Mouse (Mus musculus) liver, adult (tissue): ENCODE measurements around the gene Prss48.

Source experiments
- GATA4 ChIP-seq: IDR thresholded peaks from 2 replicates; pipeline ENCODE4 v1.6.1; 2014; ENCODE audit warnings: mild to moderate bottlenecking, low read length; ENCODE audit not compliant: insufficient replicate concordance

Prss48 gene

DNA sequence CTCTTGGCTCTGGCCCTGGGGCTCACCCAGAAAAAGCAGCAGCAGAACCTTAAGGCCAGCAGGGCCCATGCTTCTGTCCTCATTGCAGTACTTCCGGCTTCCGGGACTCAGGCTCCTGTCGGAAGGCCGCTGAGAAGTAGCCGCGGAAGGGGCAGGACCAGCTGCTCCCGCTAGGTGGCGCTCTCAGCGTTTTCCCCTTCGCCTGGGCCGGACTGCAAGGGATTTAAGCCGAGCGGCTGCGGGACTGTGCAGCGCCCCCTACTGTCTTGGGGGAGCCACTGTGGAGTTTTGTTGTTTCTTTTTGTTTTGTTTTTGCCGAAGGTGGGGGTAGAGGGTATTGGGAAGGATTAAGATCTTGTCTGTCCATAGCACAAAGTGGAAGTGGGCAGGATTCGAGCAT lies at the start of gene Prss48:
TSS of gene Prss48 (minus strand) at position 69 of the 400 bp plus-strand sequence.
- TF ChIP-seq GATA4 = no peak

DNA sequence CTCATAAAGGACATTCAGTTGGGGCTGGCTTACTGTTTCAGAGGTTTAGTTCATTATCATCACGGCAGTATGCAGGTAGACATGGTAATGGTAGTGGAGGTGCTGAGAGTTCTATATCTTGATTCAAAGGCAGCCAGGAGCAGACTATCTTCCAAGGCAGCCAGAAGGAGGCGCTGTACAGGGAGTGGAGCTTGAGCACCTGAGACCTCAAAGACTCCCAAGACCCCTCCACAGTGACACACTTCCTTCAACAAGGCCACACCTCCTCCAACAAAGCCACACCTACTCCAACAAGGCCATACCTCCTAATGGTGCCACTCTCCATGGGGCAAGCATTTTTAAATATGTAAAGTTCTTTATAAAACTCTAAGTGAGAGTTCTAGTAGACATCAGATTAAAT lies 46.8 kb upstream of the Prss48 start:
- TF ChIP-seq GATA4 = no peak

- no peak for TF ChIP-seq GATA4
These were observed 45.6 kb upstream of the Prss48 start for GRCm38 (mm10) chr3:86047686-86048408.

DNA sequence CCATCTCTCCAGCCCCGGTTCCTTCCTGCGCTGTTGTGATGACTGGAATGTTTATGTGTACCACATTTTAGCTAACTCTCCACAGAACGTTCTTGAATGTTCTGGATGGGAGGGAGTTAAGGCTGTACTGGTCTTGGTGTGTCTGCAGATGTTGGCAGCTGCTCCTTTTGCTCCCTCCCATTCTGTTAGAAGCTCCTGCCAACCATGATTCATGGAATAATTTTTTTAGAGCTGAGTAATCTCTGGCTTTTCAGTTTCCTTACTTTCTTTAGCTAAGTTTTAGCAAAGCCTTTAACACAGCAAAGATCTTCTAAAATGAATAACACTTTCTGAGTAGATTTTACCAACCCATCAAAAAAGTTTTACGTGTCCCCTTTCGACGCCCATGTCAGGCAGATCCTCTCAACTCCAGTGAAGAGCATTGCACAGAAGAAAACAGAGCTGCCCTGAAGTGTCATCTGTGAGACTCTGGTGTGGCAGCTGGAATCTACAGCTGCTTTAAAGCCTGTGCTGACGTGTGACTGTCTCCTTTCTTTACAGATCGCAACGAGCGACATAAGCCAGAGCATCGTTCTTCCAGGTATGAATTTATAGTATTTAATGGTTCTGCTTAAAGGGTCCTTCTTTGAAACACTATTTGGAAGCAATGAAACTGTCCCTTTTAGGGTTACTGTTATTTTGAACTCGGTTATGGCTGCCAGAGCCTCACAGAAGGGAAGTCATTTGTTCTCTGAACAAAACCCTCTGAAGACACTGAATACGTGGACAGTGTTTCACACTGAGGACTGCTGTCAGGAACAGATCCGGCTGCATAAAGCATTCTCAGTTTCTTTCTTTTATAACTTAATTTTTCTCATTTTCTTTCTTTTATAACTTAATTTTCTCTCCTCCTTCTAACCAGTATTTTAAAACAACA lies 38.3 kb upstream of the Prss48 start:
- TF ChIP-seq GATA4 = no peak

DNA sequence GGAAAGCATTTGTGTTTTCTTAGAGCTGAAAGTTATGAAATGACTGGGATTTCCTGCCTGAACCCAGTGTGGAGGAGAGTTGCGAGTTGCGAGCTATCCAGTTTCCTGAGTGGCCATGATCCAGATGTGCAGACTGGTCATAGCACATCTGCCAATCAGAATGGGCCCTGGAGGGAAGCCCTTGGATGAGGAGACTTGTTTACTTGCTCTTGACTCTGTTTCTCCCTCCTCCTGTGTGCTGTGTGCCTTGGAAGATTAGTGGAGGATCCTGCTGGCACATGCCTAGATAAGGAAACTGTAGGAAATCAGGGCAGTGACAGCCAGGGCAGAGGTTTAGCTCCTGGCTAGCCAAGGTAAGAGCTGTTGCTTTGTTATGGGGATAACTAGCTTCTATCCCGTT lies 36.4 kb upstream of the Prss48 start:
- no peak for TF ChIP-seq GATA4

DNA sequence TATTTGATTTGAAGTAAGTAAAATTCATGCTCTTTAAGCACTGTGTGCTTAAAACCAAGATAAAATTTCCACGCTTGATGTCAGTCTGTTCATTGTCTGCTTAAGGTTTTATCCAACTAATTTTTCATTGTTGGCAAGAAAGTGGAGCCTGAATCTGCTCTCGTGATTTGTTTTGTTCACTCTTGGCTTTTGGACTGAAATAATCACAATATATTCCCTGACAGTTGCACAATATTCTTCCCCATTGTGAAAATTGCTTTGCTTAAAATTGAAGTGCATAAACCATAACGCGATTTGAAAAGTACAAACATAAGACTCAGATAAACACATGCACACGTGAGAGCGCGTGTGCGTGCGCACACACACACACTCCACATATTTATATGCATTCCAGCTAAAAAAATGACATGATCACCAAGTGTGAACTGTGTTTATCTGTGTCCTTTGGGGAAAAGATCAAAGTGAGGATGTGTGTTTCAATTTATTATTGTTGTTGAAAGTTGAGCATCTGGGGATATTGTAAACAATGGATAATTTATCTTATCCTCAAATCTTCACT lies 35.7 kb upstream of the Prss48 start:
- no peak for TF ChIP-seq GATA4

- no peak for TF ChIP-seq GATA4
These were observed 31.3 kb upstream of the Prss48 start for GRCm38 (mm10) chr3:86033455-86034090.

- no peak for TF ChIP-seq GATA4
These were observed 28.3 kb upstream of the Prss48 start for GRCm38 (mm10) chr3:86030566-86030965.

GRCm38 (mm10) chr3:86028658-86029375 lies 26.5 kb upstream of the Prss48 start:
- TF ChIP-seq GATA4 = no peak

DNA sequence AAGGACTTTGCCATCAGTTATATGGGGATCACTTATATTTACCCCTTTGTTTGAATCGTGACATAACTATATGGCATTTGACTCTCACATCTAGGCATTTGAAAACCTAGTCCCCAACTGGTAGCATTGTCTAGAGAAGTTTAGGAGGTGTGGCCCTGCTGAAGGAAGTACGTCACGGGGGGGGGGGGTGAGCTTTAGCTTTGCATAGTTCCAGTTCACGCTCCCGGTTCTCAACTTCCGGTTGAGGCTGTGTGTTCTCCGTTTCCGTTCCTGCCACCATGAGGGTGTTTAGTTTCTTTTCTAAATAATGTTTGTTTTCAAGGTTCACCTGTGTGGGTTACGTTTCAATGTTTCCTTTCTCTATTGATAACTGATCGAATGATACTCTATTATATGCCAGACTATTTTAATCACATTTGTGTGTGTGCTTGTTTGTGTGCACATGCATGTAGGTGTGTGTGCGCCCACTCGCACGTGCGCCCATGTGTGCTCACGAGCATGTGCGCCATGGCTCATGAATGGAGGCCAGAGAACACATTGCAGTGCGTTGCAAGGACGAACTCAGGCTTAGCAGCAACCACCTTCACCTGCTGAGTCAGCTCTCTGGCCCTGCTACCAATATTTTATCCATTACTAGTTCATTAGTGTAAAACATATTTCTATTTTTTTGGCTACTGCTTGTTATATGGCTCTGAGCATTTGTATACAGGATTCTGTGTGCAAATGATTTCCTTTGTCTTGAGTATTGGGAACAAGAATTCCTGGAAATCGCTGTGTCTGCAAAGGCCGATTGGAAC lies 23.2 kb upstream of the Prss48 start:
- no peak for TF ChIP-seq GATA4

DNA sequence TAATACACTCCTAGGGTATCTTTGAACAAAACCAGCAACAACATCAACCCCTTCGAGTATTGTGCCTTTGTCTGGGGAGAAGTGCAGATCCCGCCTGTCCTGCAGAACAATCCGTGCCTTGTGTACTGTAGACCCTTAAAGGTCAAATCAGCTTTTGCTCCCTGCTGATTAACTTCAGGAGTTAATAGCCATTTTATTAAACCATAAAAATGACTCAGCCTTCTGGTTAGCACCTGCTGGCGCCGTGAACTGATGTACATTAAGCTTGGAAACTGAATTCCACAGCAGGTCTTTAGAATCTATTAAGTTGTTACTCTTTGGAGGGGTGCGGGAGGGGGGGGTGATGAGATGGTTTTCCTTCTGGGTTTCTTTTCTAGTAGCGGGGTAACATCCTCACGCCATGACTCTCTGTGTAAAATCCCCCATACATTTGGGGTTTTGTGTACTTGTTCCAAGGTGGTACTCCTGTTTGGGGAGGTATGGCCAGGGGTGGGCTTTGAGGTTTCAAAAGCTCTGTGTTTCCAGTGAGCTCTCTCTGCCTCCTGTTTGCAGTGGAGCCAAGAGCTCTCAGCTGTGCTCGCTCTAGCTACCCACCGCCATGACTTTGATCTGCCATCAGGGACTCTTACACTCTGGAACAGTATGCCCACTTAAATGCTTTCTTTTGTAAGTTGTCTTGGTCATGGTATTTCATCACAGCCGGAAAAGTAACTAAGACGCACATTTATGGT lies 21.9 kb upstream of the Prss48 start:
- no peak for TF ChIP-seq GATA4

DNA sequence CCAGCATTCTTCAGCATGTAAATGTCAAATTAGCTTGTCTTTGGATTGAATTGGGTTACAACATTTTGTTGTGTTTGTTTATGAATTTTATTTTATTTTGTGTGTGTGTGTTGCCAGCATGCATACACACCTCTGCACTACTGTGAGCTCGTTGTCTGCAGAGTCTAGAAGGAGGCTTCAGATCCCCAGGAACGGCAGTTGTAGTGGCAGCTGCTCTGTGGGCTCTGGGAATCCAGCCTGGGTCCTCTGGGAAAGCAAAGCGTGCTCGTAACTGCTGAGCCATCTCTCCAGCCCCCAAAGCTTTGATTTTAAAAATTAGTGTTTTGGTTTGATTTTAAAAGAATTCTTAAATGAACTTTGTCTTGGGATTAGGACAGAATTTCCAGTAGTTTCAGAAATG lies 19.4 kb upstream of the Prss48 start:
- no peak for TF ChIP-seq GATA4

DNA sequence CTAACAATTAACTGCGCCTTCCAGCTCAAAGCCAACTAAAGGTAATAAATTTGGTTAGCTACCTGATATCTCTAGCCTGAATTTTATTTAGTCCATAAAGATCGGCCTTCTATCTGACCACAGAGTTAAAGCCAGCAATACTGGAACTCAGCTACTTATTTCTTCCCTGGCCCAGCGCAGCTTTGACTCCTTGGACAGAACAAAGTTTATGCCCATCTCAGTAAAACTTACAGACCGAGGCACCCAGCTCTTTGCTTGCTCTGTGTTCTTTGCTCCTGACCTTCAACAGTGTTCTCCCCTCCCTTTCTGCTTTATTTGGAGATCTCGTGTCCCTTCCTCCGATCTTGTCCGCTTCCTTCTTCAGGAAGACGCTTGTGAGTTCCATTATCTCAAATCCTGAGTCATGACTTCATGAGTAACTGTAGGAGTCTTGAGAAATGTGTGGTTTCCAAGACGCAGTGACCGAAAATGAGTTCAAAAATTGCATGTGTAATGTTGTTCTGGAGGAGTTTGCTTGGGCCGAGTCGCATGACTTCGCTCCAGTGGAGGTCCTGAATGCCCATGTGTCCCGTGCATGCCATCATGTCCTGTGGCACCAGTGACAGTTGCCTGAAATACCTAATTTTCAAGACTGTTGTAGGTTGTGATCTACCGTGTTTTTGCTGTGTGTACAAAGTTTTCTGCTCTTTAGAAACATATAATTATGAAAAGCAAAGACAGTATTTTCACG lies 18.8 kb upstream of the Prss48 start:
- no peak; the same call in 1 of the 2 replicates for TF ChIP-seq GATA4
